Mouse (Mus musculus) olfactory bulb, adult 2 months (tissue): ENCODE data around the gene Akap17b.

Experiments used
- CTCF ChIP-seq: fragments of 200-500 bp; IDR thresholded peaks from 2 replicates; pipeline ENCODE4 v1.5.1; 2012; ENCODE audit warnings: low read depth, mild to moderate bottlenecking, low read length, moderate library complexity; ENCODE audit not compliant: insufficient read depth
- POLR2A ChIP-seq: fragments of 200-500 bp; IDR thresholded peaks from 2 replicates; pipeline ENCODE4 v1.6.1; 2012; ENCODE audit warnings: mild to moderate bottlenecking, low read depth, low read length, moderate library complexity; ENCODE audit not compliant: insufficient read depth

DNA sequence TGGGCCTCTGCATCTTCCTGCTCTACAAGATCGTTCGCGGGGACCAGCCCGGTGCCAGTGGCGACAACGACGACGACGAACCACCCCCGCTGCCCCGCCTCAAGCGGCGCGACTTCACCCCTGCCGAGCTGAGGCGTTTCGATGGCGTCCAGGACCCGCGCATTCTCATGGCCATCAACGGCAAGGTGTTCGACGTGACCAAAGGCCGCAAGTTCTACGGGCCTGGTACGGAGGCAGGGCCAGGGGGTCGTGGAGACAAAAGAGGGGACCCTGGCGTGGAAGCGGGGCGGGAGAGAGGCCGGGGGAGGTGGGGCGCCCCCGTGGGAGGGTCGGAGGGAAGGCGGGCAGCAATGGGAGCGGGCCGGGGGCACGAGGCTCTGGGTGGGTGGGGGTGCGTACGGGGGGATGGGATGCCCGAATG, 46.8 kb downstream of the Akap17b start:
- no peak for TF ChIP-seq CTCF
- no peak for TF ChIP-seq POLR2A
